Mouse (Mus musculus) stomach, postnatal 0 days (tissue): ENCODE data around the gene Farp2.

Experiments used
- CTCF ChIP-seq: IDR thresholded peaks from 2 replicates; pipeline ENCODE4 v1.5.1; 2016; ENCODE audit warnings: antibody characterized with exemption, low read depth, mild to moderate bottlenecking, moderate library complexity
- EP300 ChIP-seq: optimal IDR thresholded peaks from 2 replicates; pipeline ENCODE3; 2016; ENCODE audit warnings: antibody characterized with exemption

DNA sequence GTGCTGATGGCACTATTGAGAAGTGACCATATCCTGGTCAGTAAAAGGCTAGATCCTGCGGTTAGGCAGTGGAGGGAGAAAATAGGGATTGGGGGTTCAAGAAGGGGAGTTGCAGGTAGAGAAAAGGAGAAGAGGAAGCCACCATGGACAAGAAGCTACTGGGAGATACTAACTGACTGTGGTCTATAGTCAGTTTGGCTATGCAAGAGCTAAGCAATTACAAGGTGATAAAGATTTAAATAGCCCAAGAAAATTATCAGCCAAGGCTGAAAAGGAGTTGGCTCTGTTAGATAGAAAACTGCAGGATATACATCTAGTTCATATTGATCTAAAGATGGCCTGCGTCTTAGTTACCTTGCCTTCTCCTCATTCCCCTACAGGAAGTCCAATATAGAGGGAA lies 130.8 kb downstream of the Farp2 start:
- TF ChIP-seq CTCF (no peak), EP300 (no peak)
